Mouse (Mus musculus): ENCODE data around the gene Dmbx1. TPM values are rescaled to one million over a fixed set of nuclear protein-coding genes. Genes with fewer than 3 reads are reported as not detected.

The Dmbx1 gene
- total RNA-seq (2021): not detected
- long read RNA-seq, experiment 1: 0 reads
- long read RNA-seq, experiment 2: 0 reads

- DNase-seq (ENCODE audit: low spot score in 2 of 2): no peak
Observed at GRCm38 (mm10) chr4:115939295-115940102, at the start of gene Dmbx1. Gene Dmbx1 (minus strand): TSS chr4:115939926.

DNA sequence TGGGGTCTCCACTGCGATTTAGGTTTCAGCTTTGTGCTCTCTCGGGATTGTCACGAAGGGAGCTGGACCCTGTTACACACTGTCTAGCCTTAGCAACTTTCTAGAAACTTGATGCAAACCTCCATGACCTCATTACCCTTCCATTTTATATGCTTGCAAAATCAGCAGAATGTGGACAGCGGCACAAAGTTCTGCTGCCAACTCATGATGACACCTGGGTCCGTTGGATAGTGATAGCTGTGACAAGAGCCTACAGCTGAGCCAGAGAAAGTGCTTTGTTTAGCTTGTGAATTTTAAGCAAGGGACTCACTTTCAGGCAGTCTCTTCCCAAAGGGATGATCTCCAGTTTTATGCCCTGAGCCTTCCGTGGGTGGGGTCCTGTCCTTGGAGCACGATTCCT lies 49.7 kb upstream of the Dmbx1 start:
- no peak for DNase-seq (ENCODE audit: low spot score in 2 of 2)

DNA sequence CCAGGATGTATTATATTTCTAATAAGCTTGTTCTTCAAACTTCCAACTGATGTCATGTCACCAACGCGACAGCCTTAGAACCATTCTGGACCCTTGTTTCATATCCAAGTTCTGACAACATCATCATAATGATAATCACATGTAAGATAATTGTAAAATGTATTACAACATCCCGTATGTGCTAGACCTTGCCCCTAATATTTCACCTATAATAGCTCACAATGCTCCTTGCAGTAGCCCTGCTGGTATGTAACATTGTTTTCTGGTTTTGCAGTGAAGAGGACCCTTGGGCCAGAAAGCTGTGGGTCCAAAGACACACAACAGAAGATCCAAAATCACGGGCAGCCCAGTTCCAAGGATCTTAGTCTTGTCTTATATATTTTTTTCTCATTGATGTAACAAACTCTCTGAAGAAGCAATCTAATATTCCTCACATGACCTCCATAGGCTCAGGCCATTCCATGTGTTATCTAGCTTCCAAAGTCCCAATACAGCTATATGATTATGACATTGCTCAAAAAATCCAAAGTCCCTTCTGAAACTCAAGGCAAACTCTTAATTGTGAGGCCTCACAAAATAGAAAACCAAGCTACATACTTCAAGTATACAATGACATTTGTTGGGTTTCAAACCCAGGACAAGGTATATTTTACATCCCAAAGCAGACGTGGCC lies 48.3 kb upstream of the Dmbx1 start:
- no peak for DNase-seq (ENCODE audit: low spot score in 2 of 2)

DNA sequence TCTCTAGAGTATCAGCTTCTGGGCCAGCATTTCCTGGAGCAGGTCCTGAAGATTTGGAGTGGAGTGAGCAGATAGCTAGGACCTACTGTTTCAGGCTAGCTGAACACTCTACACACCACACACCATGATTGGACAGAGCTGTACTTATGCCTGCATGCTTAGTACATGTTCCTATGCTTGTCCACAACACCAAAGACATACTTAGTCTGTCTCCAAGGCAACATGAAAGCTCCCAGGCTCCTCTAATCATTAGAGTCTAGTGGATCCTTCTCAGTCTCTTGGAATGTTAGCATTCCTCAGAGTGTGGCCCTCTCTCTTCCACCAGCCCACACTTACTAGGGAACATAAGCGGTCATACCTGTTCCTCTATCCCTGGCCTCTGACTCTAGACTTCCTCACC lies 47.7 kb upstream of the Dmbx1 start:
- DNase-seq (ENCODE audit: low spot score in 2 of 2): no peak

DNA sequence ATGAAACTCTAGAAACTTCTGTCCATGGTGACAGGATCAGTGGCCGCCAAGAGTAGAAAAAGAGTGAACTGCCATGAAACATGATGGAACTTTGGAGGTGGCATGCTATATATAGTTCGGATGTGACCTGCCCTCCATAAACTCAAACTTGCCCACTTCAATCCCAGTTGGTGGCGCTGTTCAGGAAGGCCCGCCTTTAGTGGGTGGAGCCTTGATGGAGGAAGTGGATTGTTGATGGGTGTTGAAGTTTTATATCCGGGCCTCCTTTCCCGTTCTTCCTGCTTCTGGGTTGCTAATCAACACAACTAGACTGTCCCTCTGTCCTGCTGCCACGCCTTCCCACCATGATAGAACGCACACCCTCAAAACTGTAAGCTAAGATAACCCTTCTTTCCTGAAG lies 45.2 kb upstream of the Dmbx1 start:
- DNase-seq (ENCODE audit: low spot score in 2 of 2): no peak

GRCm38 (mm10) chr4:115984111-115984510 lies 44.4 kb upstream of the Dmbx1 start:
- peak; percentile 76 to 84 for DNase-seq (ENCODE audit: low spot score in 2 of 2)

DNA sequence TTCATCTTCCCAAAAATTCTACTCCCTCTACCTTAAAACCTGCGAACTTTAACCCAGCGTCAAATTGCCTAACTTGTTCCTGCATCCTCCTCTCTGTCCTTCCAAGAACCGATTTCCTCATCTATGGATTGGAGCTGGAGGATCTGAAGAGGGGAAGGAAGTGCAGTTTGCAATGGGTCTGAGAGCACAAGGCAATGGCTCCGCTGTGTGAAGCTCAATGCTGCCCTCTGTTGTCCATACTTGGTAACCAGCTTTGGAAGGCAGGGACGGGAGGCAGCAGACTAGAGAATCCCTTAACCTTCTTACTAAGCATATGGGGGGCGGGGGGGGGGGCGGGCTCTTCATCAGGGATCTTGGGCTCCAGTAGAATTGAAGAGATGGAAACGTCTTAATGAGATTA lies 41.0 kb upstream of the Dmbx1 start:
- DNase-seq (ENCODE audit: low spot score in 2 of 2): peak; percentile 54 to 57

DNA sequence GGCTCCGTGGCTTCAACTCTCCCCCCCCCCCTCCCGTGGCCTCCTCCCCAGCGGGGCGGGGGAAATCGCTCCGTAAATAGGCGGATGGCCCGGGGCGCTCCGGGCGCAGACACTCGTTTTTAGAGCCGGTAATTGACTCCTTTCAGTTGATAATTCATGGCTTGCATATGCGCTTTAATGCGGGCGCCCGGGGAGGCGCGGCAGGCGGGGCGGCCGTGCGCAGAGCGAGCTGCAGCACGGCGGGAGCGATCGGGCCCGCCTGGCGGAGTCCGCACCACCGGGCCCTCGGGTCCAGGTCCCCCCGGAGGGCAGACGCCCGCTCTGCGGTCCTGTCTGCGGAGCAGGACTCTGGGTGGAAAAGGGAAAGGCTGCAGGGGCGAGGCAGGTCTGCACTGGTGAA lies 39.7 kb upstream of the Dmbx1 start:
- DNase-seq (ENCODE audit: low spot score in 2 of 2): no peak

DNA sequence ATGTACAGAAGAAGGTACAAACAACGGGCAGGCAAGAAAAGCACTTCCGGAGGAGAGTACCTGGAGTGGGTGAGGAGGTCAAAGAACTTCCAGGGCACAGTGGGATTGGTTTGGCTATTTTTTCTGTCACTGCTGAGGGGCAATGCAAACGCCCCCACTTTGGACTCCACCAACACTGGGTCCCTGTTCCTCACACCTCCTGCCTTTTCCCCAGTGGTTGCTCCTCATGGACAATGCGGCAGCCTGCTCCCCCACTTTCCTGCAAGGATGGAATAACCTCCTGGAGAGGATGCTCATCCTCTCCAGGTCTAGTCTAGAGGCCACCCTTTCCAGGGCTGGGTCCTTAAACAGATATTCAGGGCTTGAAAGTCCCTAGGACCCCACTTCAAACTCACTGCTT lies 39.2 kb upstream of the Dmbx1 start:
- no peak for DNase-seq (ENCODE audit: low spot score in 2 of 2)

DNA sequence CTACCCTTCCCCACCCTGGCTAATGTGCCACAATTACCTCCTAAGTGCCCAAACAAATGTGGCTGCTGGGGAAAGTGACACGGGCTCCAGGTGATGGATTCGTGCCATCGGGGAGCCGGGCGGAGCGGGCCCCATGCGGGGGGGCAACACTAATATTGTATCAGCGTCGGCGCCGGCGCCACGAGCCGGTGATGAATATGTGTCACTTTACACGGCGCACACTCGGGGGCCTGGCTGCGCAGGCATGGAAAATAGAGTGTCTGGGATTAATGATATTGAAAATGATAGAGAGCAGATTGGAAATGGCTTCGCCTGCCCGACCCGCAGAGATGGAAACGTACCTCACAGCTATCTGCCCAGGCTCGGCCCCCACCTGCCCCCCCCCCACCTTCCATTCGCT lies 32.8 kb upstream of the Dmbx1 start:
- no peak for DNase-seq (ENCODE audit: low spot score in 2 of 2)

GRCm38 (mm10) chr4:115964446-115964845 lies 24.7 kb upstream of the Dmbx1 start:
- DNase-seq (ENCODE audit: low spot score in 2 of 2): no peak

DNA sequence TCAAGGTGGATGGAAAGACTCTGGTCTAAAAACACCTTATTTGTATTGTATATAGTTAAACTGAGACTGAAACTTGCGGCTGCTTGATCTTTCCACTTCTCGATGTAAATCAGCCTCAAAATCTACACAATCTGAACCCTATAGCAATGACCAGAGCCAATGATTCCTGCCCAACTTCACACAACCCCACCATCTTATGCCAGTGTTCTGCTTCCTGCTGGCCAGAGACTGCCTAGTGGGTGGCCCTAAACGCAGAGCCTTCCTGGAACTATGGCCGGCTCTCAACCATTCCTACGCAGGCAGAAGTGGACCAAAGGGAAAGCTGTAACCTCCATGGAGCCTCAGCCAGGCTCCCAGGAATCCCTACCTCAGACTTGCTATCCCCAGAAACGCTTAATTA lies 24.0 kb upstream of the Dmbx1 start:
- no peak for DNase-seq (ENCODE audit: low spot score in 2 of 2)

DNA sequence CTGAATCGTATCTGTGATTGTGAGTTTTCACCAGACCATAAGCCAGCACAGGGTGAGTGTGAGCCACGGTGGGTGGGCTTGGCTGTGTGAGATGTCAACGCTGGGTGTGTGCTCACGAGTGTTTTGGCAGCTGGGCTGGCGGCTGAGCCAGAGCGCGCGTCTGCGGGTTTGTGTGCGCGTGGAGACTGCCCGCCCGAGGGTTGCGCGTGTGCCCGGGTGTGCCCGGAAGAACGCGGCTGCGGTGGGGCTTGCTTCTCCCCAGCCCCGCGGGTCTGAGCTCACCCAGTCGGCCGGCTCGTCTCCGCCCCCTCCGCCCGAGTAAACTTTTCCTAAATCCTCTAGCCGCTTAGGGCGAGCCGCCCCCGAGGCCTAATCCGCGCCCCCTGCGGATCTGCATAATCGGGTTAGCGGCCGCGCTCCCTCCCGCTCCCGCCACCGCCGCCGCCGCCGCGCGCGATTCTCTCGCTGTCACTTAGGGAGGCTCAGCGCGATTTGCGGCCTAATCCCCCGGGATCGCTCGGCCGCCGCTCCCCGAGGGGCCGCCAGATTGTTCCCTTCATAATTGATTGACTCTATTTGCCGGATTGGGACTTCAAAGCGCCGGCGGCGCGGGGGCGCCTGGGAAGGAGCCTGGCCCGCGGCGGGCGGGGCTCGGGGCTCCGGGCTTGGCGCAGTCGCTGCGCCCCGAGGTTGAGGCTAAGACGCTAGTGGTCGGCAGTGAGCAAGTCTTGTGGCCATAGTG lies 23.1 kb upstream of the Dmbx1 start:
- peak; percentile 33 to 35 for DNase-seq (ENCODE audit: low spot score in 2 of 2)

- no peak for DNase-seq (ENCODE audit: low spot score in 2 of 2)
Observed at GRCm38 (mm10) chr4:115961991-115962390, 22.3 kb upstream of the Dmbx1 start.

DNA sequence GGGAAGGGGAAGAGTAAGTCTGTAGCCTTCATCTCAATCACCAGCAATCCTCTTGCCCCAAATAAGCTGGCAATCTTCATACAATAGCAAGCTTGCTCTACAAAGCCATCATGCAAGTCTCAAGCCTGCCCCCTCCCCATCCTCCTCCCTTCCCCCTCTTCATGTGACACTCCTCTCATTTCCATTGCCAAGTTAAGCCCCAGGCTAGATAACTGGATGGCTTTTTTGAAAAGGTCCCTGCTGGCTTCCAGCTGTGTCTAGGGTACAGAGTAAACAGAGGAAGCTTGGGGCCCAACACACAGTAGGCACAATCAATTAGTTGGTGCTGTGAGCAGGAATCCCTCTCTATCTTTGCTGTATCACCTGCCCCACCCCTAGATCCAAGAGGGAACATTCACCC lies 19.8 kb upstream of the Dmbx1 start:
- no peak for DNase-seq (ENCODE audit: low spot score in 2 of 2)

DNA sequence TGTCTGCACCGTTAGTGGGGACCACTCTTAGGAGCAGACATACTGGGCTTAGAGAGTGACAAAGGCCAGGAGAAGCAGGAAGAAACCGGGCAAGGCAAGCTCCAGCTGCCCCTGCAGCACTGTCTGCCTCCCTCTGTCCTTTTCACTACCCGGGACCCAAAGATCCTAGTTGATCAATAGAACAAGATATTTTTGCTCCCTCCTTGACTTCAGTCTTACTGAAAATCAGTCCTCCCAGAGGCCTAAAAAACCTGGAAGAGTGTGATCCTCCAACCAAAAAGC lies 15.7 kb upstream of the Dmbx1 start:
- no peak for DNase-seq (ENCODE audit: low spot score in 2 of 2)

GRCm38 (mm10) chr4:115954656-115955493 lies 15.1 kb upstream of the Dmbx1 start:
- DNase-seq (ENCODE audit: low spot score in 2 of 2): no peak

GRCm38 (mm10) chr4:115953559-115953958 lies 13.8 kb upstream of the Dmbx1 start:
- DNase-seq (ENCODE audit: low spot score in 2 of 2): no peak

GRCm38 (mm10) chr4:115952758-115953157 lies 13.0 kb upstream of the Dmbx1 start:
- peak; percentile 53 to 61 for DNase-seq (ENCODE audit: low spot score in 2 of 2)

DNA sequence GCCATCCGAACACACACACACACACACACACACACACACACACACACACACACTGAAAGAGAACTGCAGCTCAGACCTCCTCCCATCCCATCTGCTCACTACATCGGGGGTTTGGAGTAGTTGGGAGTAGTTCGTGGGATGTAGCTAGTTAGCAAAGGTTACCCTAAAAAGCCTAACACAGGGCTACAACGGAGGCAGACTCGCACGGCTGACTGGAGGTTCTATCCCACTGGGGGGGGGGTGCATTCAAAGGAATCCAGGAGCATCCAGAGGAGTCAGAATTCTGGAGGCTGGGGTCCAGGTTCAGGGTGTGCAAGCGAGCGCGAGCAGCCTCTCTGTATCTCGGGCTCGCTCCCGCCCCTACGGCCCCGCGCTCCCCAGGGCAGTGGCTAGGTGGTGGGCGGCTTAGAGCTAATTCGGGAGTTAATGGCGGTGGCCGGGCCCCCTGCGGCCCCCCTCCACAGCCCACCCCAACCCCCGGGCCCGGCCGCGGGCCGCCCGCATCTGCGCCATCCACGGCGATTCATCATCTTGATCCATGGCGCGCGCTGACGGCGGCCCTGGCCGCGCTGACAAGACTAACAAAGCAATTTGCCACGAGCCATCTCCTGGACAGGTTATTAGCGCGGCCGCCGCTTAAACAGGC lies 4.1 kb upstream of the Dmbx1 start:
- DNase-seq (ENCODE audit: low spot score in 2 of 2): no peak

Data from adrenal gland, adult 18-20 months (tissue).